Mouse (Mus musculus) stomach, embryonic 14.5 days (tissue): ENCODE measurements at regions not wholly inside any gene's neighbourhood (a gene's known extent, or its start where the extent isn't known, plus 50 kb on each side); places are given as distances from the start of the nearest gene placed in this dataset.

Source experiments
- ATAC-seq: fragments of 200-750 bp; cut with Nextera tagmentation; 2 replicates; pipeline ENCODE4 v1.8.0; 2017; ENCODE audit warnings: low read depth, moderate TSS enrichment; ENCODE audit not compliant: insufficient number of reproducible peaks, insufficient read depth, low FRiP score
- H3K27ac ChIP-seq: fragments of 300-500 bp; sonication (generic); 2 replicates; pipeline ENCODE4 v1.5.1; 2014; ENCODE audit warnings: mild to moderate bottlenecking, low read length, moderate library complexity, mixed read lengths
- H3K27me3 ChIP-seq: fragments of 300-500 bp; sonication (generic); 2 replicates; pipeline ENCODE4 v1.6.1; 2014; ENCODE audit warnings: low read length, control low read depth, mixed read lengths; ENCODE audit not compliant: control insufficient read depth, insufficient read depth
- H3K36me3 ChIP-seq: fragments of 300-500 bp; sonication (generic); 2 replicates; pipeline ENCODE4 v1.6.1; 2014; ENCODE audit warnings: mild to moderate bottlenecking, control low read depth, low read length, moderate library complexity, mixed read lengths; ENCODE audit not compliant: control insufficient read depth, insufficient read depth
- H3K4me1 ChIP-seq: fragments of 300-500 bp; sonication (generic); 2 replicates; pipeline ENCODE4 v1.6.1; 2014; ENCODE audit warnings: low read length, control low read depth, mixed read lengths; ENCODE audit not compliant: control insufficient read depth, insufficient read depth
- H3K4me2 ChIP-seq: fragments of 300-500 bp; sonication (generic); replicated peaks from 2 replicates; pipeline ENCODE4 v1.6.1; 2014; ENCODE audit warnings: low read depth, low read length, control low read depth
- H3K4me3 ChIP-seq: fragments of 300-500 bp; sonication (generic); 2 replicates; pipeline ENCODE4 v1.5.1; 2014; ENCODE audit warnings: low read depth, low read length, control low read depth
- H3K9ac ChIP-seq: fragments of 300-500 bp; sonication (generic); replicated peaks from 2 replicates; pipeline ENCODE4 v1.6.1; 2014; ENCODE audit warnings: low read depth, mild to moderate bottlenecking, control low read depth, low read length, moderate library complexity, mixed read lengths
- H3K9me3 ChIP-seq: fragments of 300-500 bp; sonication (generic); 2 replicates; pipeline ENCODE4 v1.6.1; 2016; ENCODE audit warnings: low read depth, low read length, control low read depth; ENCODE audit not compliant: control insufficient read depth
- WGBS: fragments of 180-500 bp; shearing (Covaris S2); extraction: QIAGEN DNeasy Blood & Tissue Kit; methylation state at CpG from one replicate; pipeline ENCODE4 v1.1.7; 2014; 5-methylcytosine and 5-hydroxymethylcytosine counted together

GRCm38 (mm10) chr7:66505734-66506133, 78.4 kb upstream of the Aldh1a3 start:
- Histone ChIP-seq H3K27me3 (no peaks in the 10 kb centered on the region), H3K4me3 (no peak overlapping the region), H3K27ac (peak overlapping the region; percentile 34; the same call in 1 of the 2 replicates), H3K4me2 (no peak overlapping the region), H3K9ac (no peak overlapping the region), H3K9me3 (no peaks in the 10 kb centered on the region), H3K36me3 (no peaks in the 10 kb centered on the region), H3K4me1 (peaks cover 5% of the 10 kb centered on the region; the same call in 1 of the 2 replicates)
- WGBS, result 30% methylated on average over 2 of the region's 2 CpGs
- no peak for ATAC-seq

DNA sequence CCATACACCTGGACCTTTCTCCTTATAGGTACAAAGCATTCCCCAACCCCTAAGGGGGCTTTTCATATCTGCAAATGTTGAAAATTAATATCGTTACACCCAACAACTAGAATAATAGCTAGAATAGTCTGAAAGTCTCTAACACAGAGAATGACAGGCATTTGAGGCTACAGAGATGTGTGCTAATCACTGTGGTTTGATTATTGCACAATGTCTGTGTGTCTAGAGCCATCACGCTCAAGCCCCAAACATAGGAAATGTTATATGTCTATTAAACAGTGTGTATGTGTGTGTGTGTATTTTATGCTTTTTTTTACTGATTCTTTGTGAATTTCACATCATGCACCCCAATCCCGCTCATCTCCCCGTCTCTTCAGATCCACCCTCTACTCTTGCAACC, 77.2 kb upstream of the Aldh1a3 start:
- WGBS, result 93% methylated on average over 4 of the region's 4 CpGs
- H3K9me3 ChIP-seq, result no peaks in the 10 kb centered on the region
- no peak overlapping the region for H3K9ac ChIP-seq
- no peak overlapping the region for H3K4me3 ChIP-seq
- peaks cover 5% of the 10 kb centered on the region; the same call in 1 of the 2 replicates for H3K4me1 ChIP-seq
- H3K27ac ChIP-seq, result no peak overlapping the region
- no peaks in the 10 kb centered on the region for H3K27me3 ChIP-seq
- H3K4me2 ChIP-seq, result no peak overlapping the region
- no peaks in the 10 kb centered on the region for H3K36me3 ChIP-seq
- no peak for ATAC-seq

DNA sequence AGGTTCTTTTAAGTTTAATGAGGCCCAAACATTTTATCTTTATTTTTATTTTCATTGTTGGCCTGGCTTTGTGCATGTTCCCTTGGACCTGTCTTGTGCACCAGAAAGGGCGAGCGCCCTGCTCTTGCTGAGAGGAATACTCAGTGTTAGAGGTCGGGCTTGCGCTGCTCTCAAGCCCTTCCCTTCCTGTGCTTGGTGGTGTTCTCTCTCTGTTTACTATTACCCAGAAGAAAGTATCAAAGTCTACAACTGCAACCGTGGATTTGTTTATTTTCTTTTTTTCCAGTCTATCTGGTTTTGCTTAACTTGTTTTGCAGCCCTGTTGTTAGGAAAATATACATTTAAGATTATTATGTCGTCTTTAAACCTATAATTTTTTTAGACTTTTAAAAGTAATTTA, 74.1 kb upstream of the Aldh1a3 start:
- H3K4me3 ChIP-seq, result no peak overlapping the region

GRCm38 (mm10) chr7:66497480-66497879, 70.2 kb upstream of the Aldh1a3 start:
- H3K4me3 ChIP-seq, result no peak overlapping the region
- no peaks in the 10 kb centered on the region for H3K36me3 ChIP-seq
- H3K9ac ChIP-seq, result no peak overlapping the region
- no peak overlapping the region for H3K27ac ChIP-seq
- WGBS, result 59% methylated on average over 1 of the region's 1 CpGs
- H3K27me3 ChIP-seq, result no peaks in the 10 kb centered on the region
- peak; percentile 49; the same call in 1 of the 2 replicates for ATAC-seq
- H3K4me2 ChIP-seq, result no peak overlapping the region
- H3K4me1 ChIP-seq, result 0 out of 2 replicates have a peak, but pooled peaks cover 2% of the 10 kb centered on the region
- H3K9me3 ChIP-seq, result no peaks in the 10 kb centered on the region

More for the DNA sequence above, 74.1 kb upstream of the Aldh1a3 start:
- H3K4me1 ChIP-seq, result peaks cover 5% of the 10 kb centered on the region; the same call in 1 of the 2 replicates
- H3K36me3 ChIP-seq, result no peaks in the 10 kb centered on the region
- H3K9me3 ChIP-seq, result no peaks in the 10 kb centered on the region
- no peak overlapping the region for H3K4me2 ChIP-seq
- H3K27ac ChIP-seq, result no peak overlapping the region
- ATAC-seq, result no peak
- no peaks in the 10 kb centered on the region for H3K27me3 ChIP-seq
- no peak overlapping the region for H3K9ac ChIP-seq
- WGBS, result 50% methylated on average over 6 of the region's 6 CpGs

- no peaks in the 10 kb centered on the region for H3K9me3 ChIP-seq
- H3K4me1 ChIP-seq, result no peaks in the 10 kb centered on the region
- H3K36me3 ChIP-seq, result no peaks in the 10 kb centered on the region
- H3K27ac ChIP-seq, result no peak overlapping the region
- H3K4me3 ChIP-seq, result no peak overlapping the region
- no peaks in the 10 kb centered on the region for H3K27me3 ChIP-seq
- no peak overlapping the region for H3K4me2 ChIP-seq
- 72% methylated on average over 10 of the region's 10 CpGs for WGBS
- no peak overlapping the region for H3K9ac ChIP-seq
- ATAC-seq, result no peak
These were observed 66.0 kb upstream of the Aldh1a3 start for GRCm38 (mm10) chr7:66493216-66493885.

DNA sequence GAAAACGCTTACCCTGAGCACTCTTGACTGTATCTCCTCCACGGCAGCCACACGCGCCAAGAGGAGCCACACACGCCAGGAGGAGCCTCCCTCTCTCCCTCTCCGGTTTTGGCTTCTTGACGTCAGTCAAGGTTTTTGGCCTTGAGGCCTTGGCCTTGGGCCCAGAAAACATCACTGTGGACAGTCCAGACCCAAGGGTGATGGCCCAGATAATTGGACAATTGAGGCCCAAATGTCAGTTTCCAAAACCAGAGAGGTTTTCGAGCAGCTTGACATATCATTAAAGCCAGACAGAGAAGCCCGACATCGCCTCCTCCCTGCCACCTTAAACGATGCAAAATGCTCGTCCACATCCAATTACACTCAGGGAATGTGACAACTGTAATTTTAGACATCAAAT, 65.4 kb upstream of the Aldh1a3 start:
- Histone ChIP-seq H3K4me2 (no peak overlapping the region), H3K27me3 (no peaks in the 10 kb centered on the region), H3K27ac (no peak overlapping the region), H3K9ac (no peak overlapping the region), H3K4me1 (no peaks in the 10 kb centered on the region), H3K9me3 (no peaks in the 10 kb centered on the region), H3K36me3 (no peaks in the 10 kb centered on the region), H3K4me3 (no peak overlapping the region)
- no peak for ATAC-seq
- 82% methylated on average over 12 of the region's 12 CpGs for WGBS

GRCm38 (mm10) chr7:66491501-66491900, 64.2 kb upstream of the Aldh1a3 start:
- ATAC-seq, result no peak
- Histone ChIP-seq H3K27ac (no peak overlapping the region), H3K36me3 (no peaks in the 10 kb centered on the region), H3K27me3 (no peaks in the 10 kb centered on the region), H3K4me1 (no peaks in the 10 kb centered on the region), H3K4me3 (no peak overlapping the region), H3K4me2 (no peak overlapping the region), H3K9me3 (no peaks in the 10 kb centered on the region), H3K9ac (no peak overlapping the region)
- WGBS, result 69% methylated on average over 2 of the region's 2 CpGs

DNA sequence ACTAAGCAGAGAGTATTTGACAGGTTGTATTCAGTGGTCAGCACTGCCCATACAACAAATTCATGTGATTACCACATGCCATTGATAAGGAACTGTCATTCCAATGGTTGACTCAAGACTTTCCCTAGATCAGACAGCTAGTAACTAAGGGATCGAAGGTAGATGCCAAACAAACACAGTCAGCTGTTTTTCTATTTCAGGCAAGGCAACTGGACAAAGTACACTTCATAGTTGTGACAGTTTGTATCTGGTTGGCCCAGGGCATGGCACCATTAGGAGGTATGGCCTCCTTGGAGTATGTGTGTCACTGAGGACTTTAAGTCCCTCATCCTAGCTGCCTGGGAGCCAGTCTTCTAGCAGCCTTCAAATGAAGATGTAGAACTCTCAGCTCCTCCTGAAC, 62.8 kb upstream of the Aldh1a3 start:
- WGBS, result 91% methylated on average over 1 of the region's 1 CpGs
- H3K4me2 ChIP-seq, result no peak overlapping the region
- no peaks in the 10 kb centered on the region for H3K36me3 ChIP-seq
- no peaks in the 10 kb centered on the region for H3K27me3 ChIP-seq
- no peak overlapping the region for H3K4me3 ChIP-seq
- H3K4me1 ChIP-seq, result no peaks in the 10 kb centered on the region
- ATAC-seq, result no peak
- no peak overlapping the region for H3K27ac ChIP-seq
- no peaks in the 10 kb centered on the region for H3K9me3 ChIP-seq
- no peak overlapping the region for H3K9ac ChIP-seq

DNA sequence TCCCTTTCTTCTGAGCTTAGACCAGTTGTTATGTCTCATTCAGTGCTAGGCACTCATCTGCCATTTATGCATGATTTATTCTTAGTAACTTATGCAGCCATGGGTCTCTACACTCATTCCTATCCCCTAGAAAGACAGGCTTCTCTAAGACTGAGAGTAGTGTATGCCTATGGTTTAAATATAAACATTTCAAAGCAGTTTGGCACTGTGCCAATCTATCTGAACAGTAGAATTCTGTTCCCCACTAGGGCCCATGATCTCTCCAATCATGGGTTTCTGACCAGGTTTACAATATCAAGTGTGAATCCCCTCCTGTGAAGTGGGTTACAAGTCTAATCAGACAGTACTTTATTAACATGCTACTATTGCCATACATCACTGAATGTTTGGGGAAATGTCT, 60.4 kb upstream of the Aldh1a3 start:
- no peak for ATAC-seq
- no peaks in the 10 kb centered on the region for H3K36me3 ChIP-seq

More for the DNA sequence above, 60.4 kb upstream of the Aldh1a3 start:
- H3K9ac ChIP-seq, result no peak overlapping the region
- no peak overlapping the region for H3K27ac ChIP-seq
- no peaks in the 10 kb centered on the region for H3K4me1 ChIP-seq
- no peak overlapping the region for H3K4me3 ChIP-seq
- no peaks in the 10 kb centered on the region for H3K9me3 ChIP-seq
- H3K27me3 ChIP-seq, result no peaks in the 10 kb centered on the region
- H3K4me2 ChIP-seq, result no peak overlapping the region
